ENCODE assay signal across 9 mouse cellular contexts in the genomic region with DNA sequence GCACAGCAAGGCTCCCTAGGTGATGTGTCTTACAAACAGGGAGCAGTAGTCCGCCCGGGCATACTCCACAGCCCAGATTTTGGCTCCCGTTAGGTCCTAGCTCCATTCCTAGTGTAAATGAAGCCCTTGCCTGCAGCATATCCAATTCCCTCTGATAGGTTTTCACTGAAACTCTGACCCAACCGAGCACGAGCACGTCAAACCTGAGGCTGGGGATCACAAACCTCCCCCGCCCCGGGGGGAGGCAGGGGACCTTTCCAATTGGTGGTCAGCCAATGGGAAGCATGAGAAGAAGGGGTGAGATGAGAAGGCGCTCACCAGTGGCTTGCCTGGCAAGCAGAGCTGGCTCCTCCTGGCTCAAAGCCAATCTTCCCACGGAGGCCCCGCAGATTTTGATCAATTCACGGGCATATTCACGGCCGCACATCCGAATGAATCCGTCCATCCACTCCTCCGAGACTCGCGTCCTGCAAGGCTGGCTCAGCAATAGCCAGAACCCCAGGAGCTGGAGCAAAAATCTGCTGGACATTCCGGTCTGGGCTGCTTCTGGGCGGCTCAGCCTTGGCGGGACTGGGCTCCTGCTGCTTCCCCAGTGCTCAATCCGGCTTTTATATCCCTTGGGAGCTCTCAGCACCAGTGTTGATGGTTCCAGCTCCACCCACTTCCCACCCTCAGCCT. TPM values are rescaled to one million over a fixed set of nuclear protein-coding genes. Genes with fewer than 3 reads are reported as not detected.
DNase-seq lines count a peak whose midpoint lies in the region; ATAC-seq and TF ChIP-seq lines count a peak whose summit lies in the region.
"Had no signal": no experiment of that assay in that cellular context is flagged by ENCODE, and none has a peak within 500 bp of the region (broad histone marks: within the 10 kb centered on the region; RNA-seq: fewer than 3 reads in every experiment).

A gene (minus strand): TSS at position 603 of the 678 bp plus-strand sequence.

- no peaks in the 10 kb centered on the region for H3K4me1 ChIP-seq in ES-Bruce4 (ENCODE audit: control insufficient read depth, insufficient read depth, low read length)
- peaks cover 10% of the 10 kb centered on the region for H3K4me1 ChIP-seq in heart, embryonic 15.5 days (replicated peaks)
- H3K4me1 ChIP-seq in midbrain, embryonic 16.5 days (ENCODE audit: control insufficient read depth, insufficient read depth, low read length) = peaks cover 11% of the 10 kb centered on the region; the same call in 1 of the 2 replicates

- TF ChIP-seq CTCF in ES-Bruce4 (IDR thresholded peaks at IDR 0.05; ENCODE audit: low read depth, low read length) = no peak

- no peak for ATAC-seq in heart, embryonic 15.5 days (replicated peaks; ENCODE audit: insufficient number of reproducible peaks, insufficient read depth, low FRiP score, low read depth)
- peak; percentile 90 for ATAC-seq in midbrain, embryonic 16.5 days

- peak; percentile 30 for DNase-seq in adrenal gland, adult 2 months
- no peak for DNase-seq in adrenal gland, postnatal 4 days (ENCODE audit: low spot score in 2 of 2)
- DNase-seq in embryo, embryonic 10.5 days (ENCODE audit: low spot score) = peak; percentile 76
- DNase-seq in kidney, postnatal 14 days = peak; percentile 48
- no peak for DNase-seq in spleen, postnatal 10 days (ENCODE audit: low spot score in 2 of 2)

- peak within 1 kb of the TSS; percentile 59 for H3K4me3 ChIP-seq in ES-Bruce4 (ENCODE audit: low read depth, low read length)
- peak within 1 kb of the TSS; percentile 53 for H3K4me3 ChIP-seq in heart, embryonic 15.5 days
- H3K4me3 ChIP-seq in midbrain, embryonic 16.5 days (ENCODE audit: low read depth, low read length) = peak within 1 kb of the TSS; percentile 52

- H3K27me3 ChIP-seq in ES-Bruce4 (ENCODE audit: control insufficient read depth, insufficient read depth, low read length, poor library complexity, severe bottlenecking) = no peaks in the 10 kb centered on the region
- H3K27me3 ChIP-seq in heart, embryonic 15.5 days = 0 out of 2 replicates have a peak, but pooled peaks cover 5% of the 10 kb centered on the region
- H3K27me3 ChIP-seq in midbrain, embryonic 16.5 days (ENCODE audit: control insufficient read depth, insufficient read depth, low read depth, low read length) = no peaks in the 10 kb centered on the region

- peak within 1 kb of the TSS; percentile 89 for H3K4me2 ChIP-seq in heart, embryonic 15.5 days
- H3K4me2 ChIP-seq in midbrain, embryonic 16.5 days (ENCODE audit: low read length) = peak within 1 kb of the TSS; percentile 86

- 3% methylated on average over 23 of the region's 23 CpGs for WGBS in heart, embryonic 15.5 days
- 1% methylated on average over 23 of the region's 23 CpGs for WGBS in midbrain, embryonic 16.5 days

- TF ChIP-seq POLR2A in ES-Bruce4 (IDR thresholded peaks at IDR 0.05; ENCODE audit: insufficient read depth, low read length) = no peak

- H3K9me3 ChIP-seq in ES-Bruce4 (replicated peaks; ENCODE audit: control insufficient read depth, insufficient read depth, low read length, poor library complexity, severe bottlenecking) = no peaks in the 10 kb centered on the region
- H3K9me3 ChIP-seq in heart, embryonic 15.5 days (replicated peaks) = no peaks in the 10 kb centered on the region
- H3K9me3 ChIP-seq in midbrain, embryonic 16.5 days (replicated peaks; ENCODE audit: control insufficient read depth, low read length, poor library complexity, severe bottlenecking) = no peaks in the 10 kb centered on the region

- H3K36me3 ChIP-seq in ES-Bruce4 (ENCODE audit: control insufficient read depth, insufficient read depth, low read length, poor library complexity, severe bottlenecking) = no peaks in the 10 kb centered on the region
- H3K36me3 ChIP-seq in heart, embryonic 15.5 days = no peaks in the 10 kb centered on the region
- no peaks in the 10 kb centered on the region for H3K36me3 ChIP-seq in midbrain, embryonic 16.5 days (ENCODE audit: control insufficient read depth, insufficient read depth, low read length)

- TF ChIP-seq EP300 in ES-Bruce4 (IDR thresholded peaks at IDR 0.05; ENCODE audit: insufficient read depth, low read depth, low read length) = no peak

- peak within 1 kb of the TSS; percentile 49 for H3K9ac ChIP-seq in ES-Bruce4 (ENCODE audit: low read depth, poor library complexity, severe bottlenecking)
- peak within 1 kb of the TSS; percentile 45 for H3K9ac ChIP-seq in heart, embryonic 15.5 days
- peak within 1 kb of the TSS; percentile 80 for H3K9ac ChIP-seq in midbrain, embryonic 16.5 days (ENCODE audit: low read depth, low read length)

- H3K27ac ChIP-seq in ES-Bruce4 (ENCODE audit: insufficient read depth, low read length) = no peak within 1 kb of the TSS
- H3K27ac ChIP-seq in heart, embryonic 15.5 days = no peak within 1 kb of the TSS
- H3K27ac ChIP-seq in midbrain, embryonic 16.5 days (ENCODE audit: low read length) = peak within 1 kb of the TSS; percentile 61; the same call in 1 of the 2 replicates

RNA-seq across cellular contexts. Expression of the gene that starts here (rescaled TPM):
- total RNA-seq in adrenal gland, adult 2 months (2021) = not detected
- not detected in 2 replicates for polyA plus RNA-seq in adrenal gland, adult 2 months (2012; rRNA removed)
- total RNA-seq in adrenal gland, postnatal 4 days (2021) = not detected
- 2.0 and 2.2 TPM in 2 replicates for polyA plus RNA-seq in ES-Bruce4 (2011; ENCODE audit: insufficient read depth, insufficient read length, low read depth, missing spikeins)
- 0.18 TPM in 1 of 2 replicates, not detected in the other for polyA plus RNA-seq in heart, embryonic 15.5 days (2015; fragmentation: Nextera tagmentation; extraction: Ambion mirVana)
- 3.7 and 4.3 TPM in 2 replicates for polyA plus RNA-seq in midbrain, embryonic 16.5 days (2015; fragmentation: Nextera tagmentation; extraction: Ambion mirVana)
- polyA plus RNA-seq: gonadal fat pad, adult 2 months had no signal

Comparison
In these comparisons a context has a peak if more than half of its experiments do, and no peak if none do; other contexts are left out.
1. Peak in DNase-seq in adrenal gland, adult 2 months; RNA of the gene not detected or under 1 TPM.
2. DNase-seq: peak in embryo, embryonic 10.5 days (single experiment) and kidney, postnatal 14 days (single experiment); none in adrenal gland, postnatal 4 days (0 of 2) and spleen, postnatal 10 days (0 of 2).
3. Peak in every context shown above with its lines, with median percentiles within 50 percentile points of each other: H3K4me3 ChIP-seq and H3K9ac ChIP-seq.